Mouse (Mus musculus): ENCODE results near the gene Ift57. TPM values are rescaled to one million over a fixed set of nuclear protein-coding genes. Genes with fewer than 3 reads are reported as not detected.

The Ift57 gene
- polyA plus RNA-seq, 1 experiment from 2014 or later: 38.3 TPM

- H3K4me2 ChIP-seq (replicated peaks): no peak overlapping the region
- H3K27ac ChIP-seq: no peak overlapping the region
- no peaks in the 10 kb centered on the region for H3K4me1 ChIP-seq
- H3K4me3 ChIP-seq: no peak overlapping the region
- ATAC-seq (ENCODE audit: insufficient number of reproducible peaks, insufficient read depth, low FRiP score, low TSS enrichment): no peak
- H3K36me3 ChIP-seq: no peaks in the 10 kb centered on the region
- WGBS: 87% methylated on average over 22 of the region's 22 CpGs
- no peaks in the 10 kb centered on the region for H3K27me3 ChIP-seq
- H3K9me3 ChIP-seq: no peaks in the 10 kb centered on the region
- H3K9ac ChIP-seq: no peak overlapping the region
These were observed 76.3 kb downstream of the Ift57 start for GRCm38 (mm10) chr16:49775002-49775966.

DNA sequence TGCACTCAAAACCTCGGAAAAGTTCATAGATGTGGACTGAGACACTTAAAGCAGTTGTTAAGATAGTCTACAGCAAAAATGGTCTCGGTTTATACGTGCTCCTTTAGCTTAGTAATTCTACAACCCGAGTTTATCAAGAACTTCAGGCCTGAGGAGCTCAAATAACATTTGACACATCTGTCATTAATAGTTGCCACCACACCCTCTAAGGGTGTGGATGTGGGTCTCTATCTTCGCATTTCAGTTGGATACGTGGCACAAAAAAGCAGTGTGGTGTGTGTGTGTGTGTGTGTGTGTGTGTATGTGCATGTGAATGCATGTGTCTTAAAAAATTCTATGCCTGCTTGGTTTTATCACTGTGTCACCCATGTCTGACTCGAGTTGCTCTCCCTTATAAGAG is 77.9 kb downstream of the Ift57 start:
- no peak for ATAC-seq (ENCODE audit: insufficient number of reproducible peaks, insufficient read depth, low FRiP score, low TSS enrichment)

DNA sequence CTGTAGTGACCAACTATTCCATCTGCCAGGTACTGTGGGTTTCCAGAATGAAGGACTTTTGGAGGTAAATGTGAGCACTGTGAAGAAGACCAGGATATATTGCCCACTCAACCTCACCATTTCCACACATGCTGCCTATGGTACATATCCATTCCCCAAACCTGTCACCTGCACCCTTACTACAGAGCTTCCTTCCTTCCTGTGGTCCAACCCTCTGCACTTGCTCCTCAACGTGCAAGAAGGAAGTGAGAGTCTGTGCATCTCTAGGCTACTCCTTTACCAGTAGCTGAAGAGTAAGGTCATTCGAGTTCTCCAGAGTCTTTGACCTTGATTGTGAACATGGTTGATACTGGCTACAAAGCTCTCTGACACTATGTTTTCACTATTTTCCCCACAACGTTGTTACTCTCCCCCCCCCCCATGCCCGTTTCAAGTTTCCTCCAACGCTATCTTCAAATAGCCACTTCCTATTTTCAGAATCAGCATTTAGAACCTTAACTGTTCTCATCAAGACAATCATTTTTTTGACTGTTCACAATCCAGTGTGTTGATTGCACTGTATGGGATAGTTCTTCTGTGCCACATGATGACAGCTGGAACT is 82.6 kb downstream of the Ift57 start:
- 77% methylated on average over 5 of the region's 5 CpGs for WGBS
- Histone ChIP-seq H3K27ac (no peak overlapping the region), H3K9me3 (no peaks in the 10 kb centered on the region), H3K9ac (no peak overlapping the region), H3K4me3 (no peak overlapping the region), H3K4me1 (no peaks in the 10 kb centered on the region), H3K27me3 (no peaks in the 10 kb centered on the region), H3K36me3 (no peaks in the 10 kb centered on the region), H3K4me2 (replicated peaks) (no peak overlapping the region)
- ATAC-seq (ENCODE audit: insufficient number of reproducible peaks, insufficient read depth, low FRiP score, low TSS enrichment): no peak

More for the DNA sequence above, 77.9 kb downstream of the Ift57 start:
- Histone ChIP-seq H3K4me1 (no peaks in the 10 kb centered on the region), H3K9me3 (no peaks in the 10 kb centered on the region), H3K4me3 (no peak overlapping the region), H3K36me3 (no peaks in the 10 kb centered on the region), H3K9ac (no peak overlapping the region), H3K4me2 (replicated peaks) (no peak overlapping the region), H3K27me3 (no peaks in the 10 kb centered on the region), H3K27ac (no peak overlapping the region)
- WGBS: 75% methylated on average over 7 of the region's 7 CpGs

DNA sequence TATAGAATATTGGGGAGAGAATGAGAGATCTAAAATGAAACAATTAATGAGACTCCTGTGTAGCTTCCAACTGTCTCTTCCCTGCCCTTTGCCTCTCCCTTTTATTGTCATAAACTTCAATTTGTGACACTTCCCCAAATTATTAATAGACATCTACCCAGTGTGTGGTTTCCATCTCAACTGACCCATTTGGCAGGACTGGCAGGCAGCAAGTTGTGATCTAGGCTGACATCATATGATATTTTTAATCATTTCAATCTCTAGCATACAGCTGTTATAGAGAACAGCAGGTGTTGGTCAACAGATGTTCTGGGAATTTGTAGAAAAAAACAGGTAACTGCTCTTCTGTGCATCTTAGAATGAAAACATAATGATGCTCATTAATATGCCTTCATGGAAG is 84.3 kb downstream of the Ift57 start:
- no peak overlapping the region for H3K4me3 ChIP-seq
- ATAC-seq (ENCODE audit: insufficient number of reproducible peaks, insufficient read depth, low FRiP score, low TSS enrichment): no peak
- H3K9ac ChIP-seq: no peak overlapping the region
- H3K36me3 ChIP-seq: no peaks in the 10 kb centered on the region
- H3K4me1 ChIP-seq: no peaks in the 10 kb centered on the region
- no peaks in the 10 kb centered on the region for H3K27me3 ChIP-seq
- no peak overlapping the region for H3K4me2 ChIP-seq (replicated peaks)
- no peak overlapping the region for H3K27ac ChIP-seq
- H3K9me3 ChIP-seq: no peaks in the 10 kb centered on the region

GRCm38 (mm10) chr16:49786116-49786515 is 87.1 kb downstream of the Ift57 start:
- 78% methylated on average over 6 of the region's 6 CpGs for WGBS
- H3K27me3 ChIP-seq: no peaks in the 10 kb centered on the region
- no peaks in the 10 kb centered on the region for H3K9me3 ChIP-seq
- no peaks in the 10 kb centered on the region for H3K36me3 ChIP-seq
- H3K4me3 ChIP-seq: no peak overlapping the region
- no peak overlapping the region for H3K9ac ChIP-seq
- ATAC-seq (ENCODE audit: insufficient number of reproducible peaks, insufficient read depth, low FRiP score, low TSS enrichment): no peak
- H3K4me2 ChIP-seq (replicated peaks): no peak overlapping the region
- no peak overlapping the region for H3K27ac ChIP-seq
- no peaks in the 10 kb centered on the region for H3K4me1 ChIP-seq

- no peak overlapping the region for H3K9ac ChIP-seq
These were observed 88.7 kb downstream of the Ift57 start for GRCm38 (mm10) chr16:49787714-49788113.

DNA sequence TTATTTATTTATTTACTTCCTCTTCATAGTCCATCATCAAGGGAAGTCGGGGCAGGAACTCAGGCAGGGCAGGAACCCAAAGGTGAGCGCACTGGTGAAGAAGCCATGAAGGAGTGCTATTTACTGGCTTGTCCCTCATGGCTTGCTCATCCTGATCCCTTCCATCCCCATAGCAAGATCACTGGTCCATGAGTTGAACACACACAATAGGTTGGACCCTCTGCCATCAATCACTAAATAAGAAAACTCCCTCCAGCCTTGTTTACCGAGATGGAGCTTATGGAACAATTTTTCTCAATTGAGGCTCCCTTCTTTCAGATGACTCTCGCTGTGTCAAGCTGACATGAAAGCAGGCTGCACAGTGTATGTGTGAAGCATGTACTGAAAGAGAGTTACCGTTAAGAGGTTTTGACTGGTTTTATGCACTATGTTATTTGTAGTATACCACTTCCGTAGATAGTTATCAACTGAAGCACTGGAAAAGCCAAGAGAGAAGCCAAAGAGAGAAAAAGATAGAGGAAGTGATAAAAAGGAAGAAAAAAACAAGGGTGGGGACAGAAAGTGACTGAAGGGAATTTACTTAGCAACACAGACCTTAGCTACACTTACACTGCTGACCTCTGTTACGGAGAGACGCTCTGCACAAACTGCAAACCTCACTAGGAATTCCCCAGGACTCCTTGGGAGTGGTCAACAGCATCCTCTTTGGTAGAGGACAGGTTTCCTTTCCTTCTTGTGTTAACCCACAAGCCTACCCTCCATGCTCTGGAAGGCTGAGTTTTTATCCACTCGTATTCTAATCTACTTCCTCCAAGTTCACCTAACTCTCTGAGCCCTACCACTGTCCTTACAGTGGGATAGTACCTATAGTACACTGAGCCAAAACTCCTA is 91.8 kb downstream of the Ift57 start:
- no peaks in the 10 kb centered on the region for H3K36me3 ChIP-seq
- H3K9ac ChIP-seq: no peak overlapping the region
- H3K9me3 ChIP-seq: no peaks in the 10 kb centered on the region
- H3K27ac ChIP-seq: no peak overlapping the region
- ATAC-seq (ENCODE audit: insufficient number of reproducible peaks, insufficient read depth, low FRiP score, low TSS enrichment): no peak
- no peak overlapping the region for H3K4me3 ChIP-seq
- no peaks in the 10 kb centered on the region for H3K27me3 ChIP-seq
- no peak overlapping the region for H3K4me2 ChIP-seq (replicated peaks)
- 89% methylated on average over 9 of the region's 9 CpGs for WGBS
- H3K4me1 ChIP-seq: no peaks in the 10 kb centered on the region

More at GRCm38 (mm10) chr16:49787714-49788113, 88.7 kb downstream of the Ift57 start:
- H3K4me2 ChIP-seq (replicated peaks): no peak overlapping the region
- ATAC-seq (ENCODE audit: insufficient number of reproducible peaks, insufficient read depth, low FRiP score, low TSS enrichment): no peak
- H3K9me3 ChIP-seq: no peaks in the 10 kb centered on the region
- H3K36me3 ChIP-seq: no peaks in the 10 kb centered on the region
- H3K27me3 ChIP-seq: no peaks in the 10 kb centered on the region
- 88% methylated on average over 5 of the region's 5 CpGs for WGBS
- H3K27ac ChIP-seq: no peak overlapping the region
- H3K4me3 ChIP-seq: no peak overlapping the region
- H3K4me1 ChIP-seq: no peaks in the 10 kb centered on the region

GRCm38 (mm10) chr16:49792446-49792878 is 93.4 kb downstream of the Ift57 start:
- ATAC-seq (ENCODE audit: insufficient number of reproducible peaks, insufficient read depth, low FRiP score, low TSS enrichment): no peak
- Histone ChIP-seq H3K9me3 (no peaks in the 10 kb centered on the region), H3K4me2 (replicated peaks) (no peak overlapping the region), H3K4me1 (no peaks in the 10 kb centered on the region), H3K27me3 (no peaks in the 10 kb centered on the region), H3K4me3 (no peak overlapping the region), H3K36me3 (no peaks in the 10 kb centered on the region), H3K9ac (no peak overlapping the region), H3K27ac (no peak overlapping the region)
- WGBS: 79% methylated on average over 9 of the region's 9 CpGs

DNA sequence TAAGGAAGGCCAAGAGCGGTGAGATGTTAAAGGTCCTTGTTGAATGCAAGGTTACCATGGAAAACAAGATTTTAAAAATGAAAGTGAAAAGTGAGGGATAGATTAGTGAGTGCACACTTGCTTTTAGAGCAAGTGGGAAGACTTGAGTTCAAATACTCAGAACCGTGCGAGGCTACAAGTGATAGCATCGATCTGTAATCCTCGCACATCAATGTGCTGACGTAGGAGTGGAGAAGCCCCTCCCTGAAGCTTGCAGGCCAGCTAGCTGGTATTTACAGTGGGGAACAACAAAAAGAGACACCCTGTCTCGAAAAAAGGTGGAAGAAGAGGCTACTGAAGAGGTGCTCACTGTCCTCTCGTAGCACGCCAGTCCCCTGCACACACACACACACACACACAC is 94.6 kb downstream of the Ift57 start:
- no peaks in the 10 kb centered on the region for H3K36me3 ChIP-seq
- WGBS: 92% methylated on average over 9 of the region's 9 CpGs
- H3K27me3 ChIP-seq: no peaks in the 10 kb centered on the region
- H3K4me2 ChIP-seq (replicated peaks): no peak overlapping the region
- H3K9ac ChIP-seq: no peak overlapping the region
- no peak for ATAC-seq (ENCODE audit: insufficient number of reproducible peaks, insufficient read depth, low FRiP score, low TSS enrichment)
- no peak overlapping the region for H3K4me3 ChIP-seq
- H3K27ac ChIP-seq: no peak overlapping the region
- H3K9me3 ChIP-seq: no peaks in the 10 kb centered on the region
- no peaks in the 10 kb centered on the region for H3K4me1 ChIP-seq

GRCm38 (mm10) chr16:49796271-49796670 is 97.2 kb downstream of the Ift57 start:
- H3K4me1 ChIP-seq: 0 out of 2 replicates have a peak, but pooled peaks cover 2% of the 10 kb centered on the region
- no peaks in the 10 kb centered on the region for H3K9me3 ChIP-seq
- H3K4me2 ChIP-seq (replicated peaks): no peak overlapping the region
- 82% methylated on average over 2 of the region's 2 CpGs for WGBS
- no peaks in the 10 kb centered on the region for H3K27me3 ChIP-seq
- H3K27ac ChIP-seq: no peak overlapping the region
- no peak overlapping the region for H3K4me3 ChIP-seq
- ATAC-seq (ENCODE audit: insufficient number of reproducible peaks, insufficient read depth, low FRiP score, low TSS enrichment): no peak
- H3K36me3 ChIP-seq: no peaks in the 10 kb centered on the region
- H3K9ac ChIP-seq: no peak overlapping the region

DNA sequence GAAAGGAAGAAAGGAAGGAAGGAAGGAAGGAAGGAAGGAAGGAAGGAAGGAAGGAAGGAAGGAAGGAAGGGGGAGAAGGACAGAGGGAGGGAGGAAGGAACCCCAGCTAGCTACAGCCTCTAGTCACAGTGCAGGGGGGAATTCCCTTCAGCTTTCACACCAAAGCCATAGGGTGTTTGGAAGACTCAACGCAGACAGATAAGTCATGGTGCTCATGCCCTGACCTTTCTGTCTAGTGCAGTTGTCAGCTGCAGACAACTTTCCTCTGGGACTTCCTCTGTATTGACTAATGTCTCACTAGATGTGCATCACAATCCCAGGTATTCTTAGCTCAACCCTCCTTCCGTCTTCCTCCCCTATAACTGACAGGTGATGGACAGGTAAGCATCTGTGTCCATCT is 97.9 kb downstream of the Ift57 start:
- H3K4me3 ChIP-seq: no peak overlapping the region
- H3K27ac ChIP-seq: no peak overlapping the region
- WGBS: 82% methylated on average over 2 of the region's 2 CpGs
- no peak overlapping the region for H3K4me2 ChIP-seq (replicated peaks)
- H3K9ac ChIP-seq: no peak overlapping the region
- no peak for ATAC-seq (ENCODE audit: insufficient number of reproducible peaks, insufficient read depth, low FRiP score, low TSS enrichment)
- H3K4me1 ChIP-seq: 0 out of 2 replicates have a peak, but pooled peaks cover 3% of the 10 kb centered on the region
- no peaks in the 10 kb centered on the region for H3K27me3 ChIP-seq
- no peaks in the 10 kb centered on the region for H3K36me3 ChIP-seq
- no peaks in the 10 kb centered on the region for H3K9me3 ChIP-seq

Data from embryonic facial prominence, embryonic 12.5 days (tissue).